Mouse (Mus musculus): Measurements from ENCODE around the gene Ttc28. TPM values are rescaled to one million over a fixed set of nuclear protein-coding genes. Genes with fewer than 3 reads are reported as not detected.

Ttc28 gene
- total and polyA plus RNA-seq, 3 experiments: 0.21 to 0.89 (median 0.28) TPM

DNA sequence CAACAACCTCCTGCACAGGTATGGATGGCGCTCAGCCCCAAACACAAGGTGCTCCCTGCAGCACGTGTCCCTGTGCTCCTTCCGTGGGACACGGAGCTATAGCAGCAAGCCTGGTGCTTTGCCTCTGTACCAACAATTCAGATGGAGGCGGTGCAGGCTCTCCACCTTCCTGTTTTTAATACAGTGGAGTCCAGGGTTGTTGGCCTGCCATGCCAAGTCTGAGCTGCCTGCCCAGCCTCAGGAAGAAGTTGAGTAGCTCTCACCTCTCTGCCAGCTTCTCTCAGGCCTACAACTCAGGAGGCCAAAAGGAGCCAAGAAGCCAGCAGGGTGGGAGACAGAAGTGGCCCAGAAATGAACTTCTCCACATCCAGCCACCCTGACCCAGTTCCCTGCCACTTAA lies 387.1 kb downstream of the Ttc28 start:
- dilution Hi-C loops (cut with MboI; ENCODE audit: extremely low pct_ligation_motif_present, extremely low pct_unique_long_range_greater_than_20kb, low sequenced_read_pairs): no loop called here
- no peak for TF ChIP-seq RCOR1 (conservative IDR thresholded peaks at IDR 0.05; ENCODE audit: low read depth, low read length)
- no peak for TF ChIP-seq EP300 (IDR thresholded peaks at IDR 0.05; ENCODE audit: low read length)
- no peak for TF ChIP-seq ZKSCAN1 (IDR thresholded peaks at IDR 0.05; ENCODE audit: borderline replicate concordance, low read depth, low read length)
- no peak for TF ChIP-seq SMC3 (IDR thresholded peaks at IDR 0.05; ENCODE audit: low read depth, low read length)
- no peak for TF ChIP-seq MEF2A (IDR thresholded peaks at IDR 0.05; ENCODE audit: borderline replicate concordance, low read depth, low read length)
- no peak for TF ChIP-seq E2F4 (IDR thresholded peaks at IDR 0.05; ENCODE audit: insufficient replicate concordance, low read depth, low read length)
- no peak for TF ChIP-seq ZNF384 (IDR thresholded peaks at IDR 0.05; ENCODE audit: low read depth, low read length)
- TF ChIP-seq USF2 (conservative IDR thresholded peaks at IDR 0.05; ENCODE audit: low read depth, low read length): no peak
- no peak for TF ChIP-seq ZMIZ1 (IDR thresholded peaks at IDR 0.05; ENCODE audit: low read depth, low read length)
- TF ChIP-seq SIN3A (IDR thresholded peaks at IDR 0.05; ENCODE audit: low read length): no peak
- no peak for TF ChIP-seq POLR2AphosphoS2 (IDR thresholded peaks at IDR 0.05; ENCODE audit: low read depth, low read length)
- Histone ChIP-seq H3K4me2 (ENCODE audit: insufficient read depth, low read depth, poor library complexity, severe bottlenecking) (no peak overlapping the region), H3K4me1 (ENCODE audit: control insufficient read depth in 1 of 2, insufficient read depth in 2 of 2) (peaks cover 0 to 7% of the 10 kb centered on the region in 2 experiments; a peak in 2 of 4 replicates), H3K79me2 (replicated peaks; ENCODE audit: control insufficient read depth, extremely low read depth, insufficient read depth, poor library complexity, severe bottlenecking) (no peaks in the 10 kb centered on the region), H3K9ac (ENCODE audit: insufficient read depth, low read depth) (no peak overlapping the region), H3K36me3 (replicated peaks in 1 of 2; ENCODE audit: control insufficient read depth in 1 of 2, insufficient read depth in 1 of 2, low read length in 1 of 2) (no peaks in the 10 kb centered on the region), H3K27me3 (replicated peaks) (peaks cover 15% of the 10 kb centered on the region), H3K27ac (ENCODE audit: insufficient read depth, low read depth) (no peak overlapping the region), H3K9me3 (replicated peaks; ENCODE audit: low read length) (peaks cover 9% of the 10 kb centered on the region), H3K4me3 (replicated peaks in 1 of 3; ENCODE audit: low read depth in 2 of 3, low read length in 2 of 3, poor library complexity in 1 of 3) (no peak overlapping the region)
- DNase-seq (ENCODE audit: extremely low read depth): no peak
- in situ Hi-C loops (cut with MboI; ENCODE audit: low pct_ligation_motif_present, low pct_unique_long_range_greater_than_20kb, low sequenced_read_pairs): loop anchor here (10.0 kb wide), 2 partner anchors 52 to 262 kb away; no protein-coding TSS in a partner anchor

DNA sequence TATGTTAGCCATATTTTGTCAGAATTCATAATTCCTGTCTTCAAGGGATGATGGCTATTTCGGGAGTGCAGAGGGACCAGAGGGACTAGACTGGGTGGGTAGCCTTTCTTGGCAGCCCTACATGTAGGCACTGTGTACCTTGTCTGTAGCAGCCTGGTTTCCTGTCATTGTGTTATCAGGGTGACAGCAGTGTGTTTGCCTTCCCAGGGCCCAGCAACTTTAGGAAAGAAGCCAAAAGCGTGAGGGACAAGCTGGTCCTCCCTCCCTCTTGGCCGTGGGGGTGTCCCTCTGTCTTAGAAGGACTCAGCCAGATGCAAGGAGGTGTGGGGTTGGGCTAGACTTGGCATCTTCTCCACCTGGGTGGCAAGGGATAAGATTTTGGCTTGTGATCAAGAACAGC lies 387.5 kb downstream of the Ttc28 start:
- Histone ChIP-seq H3K9me3 (replicated peaks; ENCODE audit: low read length) (peaks cover 9% of the 10 kb centered on the region), H3K4me1 (ENCODE audit: control insufficient read depth in 1 of 2, insufficient read depth in 2 of 2) (peaks cover 0 to 3% of the 10 kb centered on the region in 2 experiments; a peak in 1 of 4 replicates), H3K27ac (ENCODE audit: insufficient read depth, low read depth) (no peak overlapping the region), H3K4me3 (replicated peaks in 1 of 3; ENCODE audit: low read depth in 2 of 3, low read length in 2 of 3, poor library complexity in 1 of 3) (no peak overlapping the region), H3K36me3 (replicated peaks in 1 of 2; ENCODE audit: control insufficient read depth in 1 of 2, insufficient read depth in 1 of 2, low read length in 1 of 2) (no peaks in the 10 kb centered on the region), H3K79me2 (replicated peaks; ENCODE audit: control insufficient read depth, extremely low read depth, insufficient read depth, poor library complexity, severe bottlenecking) (no peaks in the 10 kb centered on the region), H3K9ac (ENCODE audit: insufficient read depth, low read depth) (no peak overlapping the region), H3K27me3 (replicated peaks) (peaks cover 19% of the 10 kb centered on the region), H3K4me2 (ENCODE audit: insufficient read depth, low read depth, poor library complexity, severe bottlenecking) (no peak overlapping the region)
- TF ChIP-seq POLR2A (IDR thresholded peaks at IDR 0.05; ENCODE audit: low read depth, low read length): no peak
- TF ChIP-seq EP300 (IDR thresholded peaks at IDR 0.05; ENCODE audit: low read length): no peak
- TF ChIP-seq HCFC1 (IDR thresholded peaks at IDR 0.05; ENCODE audit: low read depth, low read length): no peak
- TF ChIP-seq USF2 (conservative IDR thresholded peaks at IDR 0.05; ENCODE audit: low read depth, low read length): no peak
- TF ChIP-seq SIN3A (IDR thresholded peaks at IDR 0.05; ENCODE audit: low read length): no peak
- no peak for TF ChIP-seq ELF1 (IDR thresholded peaks at IDR 0.05; ENCODE audit: low read depth, low read length)
- no peak for TF ChIP-seq IRF4 (IDR thresholded peaks at IDR 0.05; ENCODE audit: low read depth, low read length)
- TF ChIP-seq MYC (IDR thresholded peaks at IDR 0.05; ENCODE audit: low read depth, low read length): no peak
- TF ChIP-seq ETS1 (conservative IDR thresholded peaks at IDR 0.05; ENCODE audit: low read depth, low read length): no peak
- no peak for TF ChIP-seq MEF2A (IDR thresholded peaks at IDR 0.05; ENCODE audit: borderline replicate concordance, low read depth, low read length)
- no peak for TF ChIP-seq CTCF (conservative IDR thresholded peaks at IDR 0.05 in 1 of 2, IDR thresholded peaks at IDR 0.05 in 1 of 2; ENCODE audit: low read depth in 2 of 2, low read length in 2 of 2)
- TF ChIP-seq KAT2A (IDR thresholded peaks at IDR 0.05; ENCODE audit: insufficient replicate concordance, low read length): no peak
- in situ Hi-C loops (cut with MboI; ENCODE audit: low pct_ligation_motif_present, low pct_unique_long_range_greater_than_20kb, low sequenced_read_pairs) (loop anchor here (10.0 kb wide), 2 partner anchors 52 to 262 kb away; no protein-coding TSS in a partner anchor), dilution Hi-C loops (cut with MboI; ENCODE audit: extremely low pct_ligation_motif_present, extremely low pct_unique_long_range_greater_than_20kb, low sequenced_read_pairs) (no loop called here)
- no peak for DNase-seq (ENCODE audit: extremely low read depth)

Measured in CH12.LX (cell line).